Mouse (Mus musculus) CH12.LX (cell line): ENCODE measurements at regions not wholly inside any gene's neighbourhood (a gene's known extent, or its start where the extent isn't known, plus 50 kb on each side); places are given as distances from the start of the nearest gene placed in this dataset.

Source experiments
- DNase-seq: peaks from one replicate; pipeline ENCODE4 v3.0.0-alpha.2; 2013; ENCODE audit errors: extremely low read depth
- H3K27ac ChIP-seq: 2 replicates; pipeline ENCODE4 v1.5.1; 2012; ENCODE audit warnings: low read depth, mild to moderate bottlenecking, control low read depth, moderate library complexity; ENCODE audit not compliant: insufficient read depth
- H3K27me3 ChIP-seq: replicated peaks from 2 replicates; pipeline ENCODE3; 2012; ENCODE audit warnings: inconsistent platforms
- H3K36me3 ChIP-seq, 2 experiments: replicated peaks in 1 of 2; 2 replicates each; pipeline versions ENCODE3 to v1.6.1; 2012; ENCODE audit warnings: inconsistent platforms in 1 of 2, low read length in 1 of 2, mild to moderate bottlenecking in 1 of 2, mixed read lengths in 1 of 2, moderate library complexity in 1 of 2; ENCODE audit not compliant: control insufficient read depth in 1 of 2, insufficient read depth in 1 of 2
- H3K4me1 ChIP-seq, 2 experiments: 2 replicates each; pipeline ENCODE4 v1.6.1; 2012; ENCODE audit warnings: inconsistent platforms in 1 of 2, moderate library complexity in 1 of 2; ENCODE audit not compliant: insufficient read depth in 2 of 2, control insufficient read depth in 1 of 2
- H3K4me2 ChIP-seq: 2 replicates; pipeline ENCODE4 v1.6.1; 2012; ENCODE audit warnings: low read depth, mild to moderate bottlenecking, control low read depth; ENCODE audit not compliant: poor library complexity, insufficient read depth, severe bottlenecking
- H3K4me3 ChIP-seq, 3 experiments: fragments of 150-350 bp in 1 of 3; sonication (generic) in 1 of 3; replicated peaks in 1 of 3; 2 replicates each; pipeline versions ENCODE3 to v1.5.1; 2011 to 2012; ENCODE audit warnings: low read depth in 2 of 3, low read length in 2 of 3, mild to moderate bottlenecking in 2 of 3, moderate library complexity in 2 of 3, control low read depth in 1 of 3, improper control_type of control experiment in 1 of 3, inconsistent platforms in 1 of 3, mixed read lengths in 1 of 3; ENCODE audit not compliant: poor library complexity in 1 of 3
- H3K79me2 ChIP-seq: replicated peaks from 2 replicates; pipeline ENCODE4 v1.6.1; 2012; ENCODE audit warnings: mild to moderate bottlenecking, moderate library complexity; ENCODE audit not compliant: control insufficient read depth, poor library complexity, insufficient read depth, severe bottlenecking; ENCODE audit errors: extremely low read depth
- H3K9ac ChIP-seq: 2 replicates; pipeline ENCODE4 v1.6.1; 2012; ENCODE audit warnings: low read depth, mild to moderate bottlenecking, control low read depth, moderate library complexity; ENCODE audit not compliant: insufficient read depth
- H3K9me3 ChIP-seq: replicated peaks from 2 replicates; pipeline ENCODE3; 2012; ENCODE audit warnings: low read length, inconsistent platforms, mixed read lengths
- ELF1 ChIP-seq: IDR thresholded peaks from 2 replicates; pipeline ENCODE4 v1.6.1; 2014; ENCODE audit warnings: low read depth, mild to moderate bottlenecking, inconsistent platforms, low read length, improper control_type of control experiment
- ETS1 ChIP-seq: conservative IDR thresholded peaks from 2 replicates; pipeline ENCODE4 v1.6.1; 2012; ENCODE audit warnings: low read depth, mild to moderate bottlenecking, inconsistent platforms, low read length, improper control_type of control experiment, moderate library complexity
- GABPA ChIP-seq: IDR thresholded peaks from 2 replicates; pipeline ENCODE4 v1.6.1; 2012; ENCODE audit warnings: low read depth, low read length, improper control_type of control experiment, inconsistent platforms; ENCODE audit not compliant: insufficient replicate concordance
- HCFC1 ChIP-seq: IDR thresholded peaks from 2 replicates; pipeline ENCODE4 v1.6.1; 2012; ENCODE audit warnings: low read depth, mild to moderate bottlenecking, inconsistent platforms, low read length, improper control_type of control experiment
- JUND ChIP-seq: conservative IDR thresholded peaks from 2 replicates; pipeline ENCODE4 v1.6.1; 2011; ENCODE audit warnings: low read depth, low read length, improper control_type of control experiment
- MAFK ChIP-seq: IDR thresholded peaks from 2 replicates; pipeline ENCODE4 v1.6.1; 2011; ENCODE audit warnings: low read length, improper control_type of control experiment; ENCODE audit not compliant: insufficient replicate concordance
- MAZ ChIP-seq: IDR thresholded peaks from 2 replicates; pipeline ENCODE4 v1.6.1; 2012; ENCODE audit warnings: low read depth, mild to moderate bottlenecking, inconsistent platforms, low read length, improper control_type of control experiment, moderate library complexity
- MYC ChIP-seq: IDR thresholded peaks from 2 replicates; pipeline ENCODE4 v1.6.1; 2011; ENCODE audit warnings: low read depth, mild to moderate bottlenecking, improper control_type of control experiment, low read length
- POLR2A ChIP-seq: IDR thresholded peaks from 2 replicates; pipeline ENCODE4 v1.6.1; 2011; ENCODE audit warnings: low read depth, mild to moderate bottlenecking, improper control_type of control experiment, low read length
- POLR2AphosphoS2 ChIP-seq: IDR thresholded peaks from 2 replicates; pipeline ENCODE4 v1.6.1; 2011; ENCODE audit warnings: low read depth, low read length, improper control_type of control experiment
- SMC3 ChIP-seq: IDR thresholded peaks from 2 replicates; pipeline ENCODE4 v1.6.1; 2011; ENCODE audit warnings: low read depth, low read length, improper control_type of control experiment
- TBP ChIP-seq: conservative IDR thresholded peaks from 2 replicates; pipeline ENCODE4 v1.6.1; 2011; ENCODE audit warnings: low read depth, low read length, improper control_type of control experiment
- USF1 ChIP-seq: IDR thresholded peaks from 2 replicates; pipeline ENCODE4 v1.6.1; 2014; ENCODE audit warnings: low read depth, mild to moderate bottlenecking, inconsistent platforms, low read length, improper control_type of control experiment
- ZC3H11A ChIP-seq: IDR thresholded peaks from 2 replicates; pipeline ENCODE4 v1.6.1; 2012; ENCODE audit warnings: low read depth, mild to moderate bottlenecking, inconsistent platforms, low read length, improper control_type of control experiment
- ZKSCAN1 ChIP-seq: IDR thresholded peaks from 2 replicates; pipeline ENCODE4 v1.6.1; 2012; ENCODE audit warnings: low read depth, inconsistent platforms, low read length, improper control_type of control experiment, borderline replicate concordance
- ZMIZ1 ChIP-seq: IDR thresholded peaks from 2 replicates; pipeline ENCODE4 v1.6.1; 2012; ENCODE audit warnings: low read depth, mild to moderate bottlenecking, inconsistent platforms, low read length, improper control_type of control experiment
- ZNF384 ChIP-seq: IDR thresholded peaks from 2 replicates; pipeline ENCODE4 v1.6.1; 2012; ENCODE audit warnings: low read depth, low read length, improper control_type of control experiment, inconsistent platforms
- dilution Hi-C: fragments of 300-500 bp; cut with MboI; formaldehyde crosslinking; loops from 2 replicates; pipeline ENCODE4 v1.14.3; 2020; ENCODE audit warnings: low sequenced_read_pairs; ENCODE audit not compliant: extremely low pct_unique_long_range_greater_than_20kb, extremely low pct_ligation_motif_present
- in situ Hi-C: fragments of 300-500 bp; cut with MboI; formaldehyde crosslinking; loops from 3 replicates; pipeline ENCODE4 v1.14.3; 2019; ENCODE audit warnings: low sequenced_read_pairs, low pct_ligation_motif_present, low pct_unique_long_range_greater_than_20kb, mixed read lengths

GRCm38 (mm10) chr12:51009644-51010043 lies 338.2 kb upstream of the G2e3 start:
- Histone ChIP-seq H3K4me3 (no peak overlapping the region), H3K27ac (no peak overlapping the region), H3K9ac (no peak overlapping the region), H3K9me3 (peaks cover 43% of the 10 kb centered on the region), H3K36me3 (no peaks in the 10 kb centered on the region), H3K4me1 (no peaks in the 10 kb centered on the region), H3K4me2 (no peak overlapping the region), H3K27me3 (no peaks in the 10 kb centered on the region), H3K79me2 (no peaks in the 10 kb centered on the region)
- in situ Hi-C loops, result no loop called here
- dilution Hi-C loops, result no loop called here
- DNase-seq, result no peak
- TF ChIP-seq USF1, result no peak
- no peak for TF ChIP-seq MYC
- no peak for TF ChIP-seq GABPA
- TF ChIP-seq JUND, result no peak
- no peak for TF ChIP-seq POLR2AphosphoS2
- TF ChIP-seq SMC3, result no peak
- no peak for TF ChIP-seq MAZ
- TF ChIP-seq ELF1, result no peak
- no peak for TF ChIP-seq ZNF384
- no peak for TF ChIP-seq ZMIZ1
- TF ChIP-seq TBP, result no peak
- no peak for TF ChIP-seq HCFC1
- no peak for TF ChIP-seq ETS1
- TF ChIP-seq ZC3H11A, result no peak
- no peak for TF ChIP-seq MAFK

- in situ Hi-C loops, result no loop called here
- dilution Hi-C loops, result no loop called here
Observed at GRCm38 (mm10) chr12:51001722-51002592, 345.9 kb upstream of the G2e3 start.

More at GRCm38 (mm10) chr12:51001722-51002592, 345.9 kb upstream of the G2e3 start:
- Histone ChIP-seq H3K9me3 (peaks cover 71% of the 10 kb centered on the region), H3K4me3 (no peak overlapping the region), H3K4me2 (no peak overlapping the region), H3K27me3 (no peaks in the 10 kb centered on the region), H3K27ac (no peak overlapping the region), H3K36me3 (no peaks in the 10 kb centered on the region), H3K4me1 (no peaks in the 10 kb centered on the region), H3K9ac (no peak overlapping the region), H3K79me2 (no peaks in the 10 kb centered on the region)
- TF ChIP-seq HCFC1 (no peak), POLR2A (no peak), MYC (no peak), ZKSCAN1 (no peak), ELF1 (no peak)
- no peak for DNase-seq
